Mouse (Mus musculus) megakaryocyte progenitor cell, adult 5-6 weeks (primary cell): ENCODE data around the gene Prkag2. TPM values are rescaled to one million over a fixed set of nuclear protein-coding genes. Genes with fewer than 3 reads are reported as not detected.

Experiments used
- ATAC-seq: replicated peaks from 2 replicates; pipeline ENCODE4 v1.8.0; 2016; ENCODE audit warnings: mild to moderate bottlenecking, moderate TSS enrichment, inconsistent platforms; ENCODE audit not compliant: poor library complexity
- total RNA-seq, 2 experiments: library from RNA; stranded (forward) in 1 of 2; stranded (reverse) in 1 of 2; fragments of 157-497, 149-512 nt in 1 of 2; fragments of 200-1000 nt in 1 of 2; gene quantifications; 2 replicates each; pipeline versions ENCODE4 v1.2.3 to v1.2.4; 2015 to 2017

Gene Prkag2
- total RNA-seq, 2 experiments from 2014 or later: 21.2 to 25.4 TPM

DNA sequence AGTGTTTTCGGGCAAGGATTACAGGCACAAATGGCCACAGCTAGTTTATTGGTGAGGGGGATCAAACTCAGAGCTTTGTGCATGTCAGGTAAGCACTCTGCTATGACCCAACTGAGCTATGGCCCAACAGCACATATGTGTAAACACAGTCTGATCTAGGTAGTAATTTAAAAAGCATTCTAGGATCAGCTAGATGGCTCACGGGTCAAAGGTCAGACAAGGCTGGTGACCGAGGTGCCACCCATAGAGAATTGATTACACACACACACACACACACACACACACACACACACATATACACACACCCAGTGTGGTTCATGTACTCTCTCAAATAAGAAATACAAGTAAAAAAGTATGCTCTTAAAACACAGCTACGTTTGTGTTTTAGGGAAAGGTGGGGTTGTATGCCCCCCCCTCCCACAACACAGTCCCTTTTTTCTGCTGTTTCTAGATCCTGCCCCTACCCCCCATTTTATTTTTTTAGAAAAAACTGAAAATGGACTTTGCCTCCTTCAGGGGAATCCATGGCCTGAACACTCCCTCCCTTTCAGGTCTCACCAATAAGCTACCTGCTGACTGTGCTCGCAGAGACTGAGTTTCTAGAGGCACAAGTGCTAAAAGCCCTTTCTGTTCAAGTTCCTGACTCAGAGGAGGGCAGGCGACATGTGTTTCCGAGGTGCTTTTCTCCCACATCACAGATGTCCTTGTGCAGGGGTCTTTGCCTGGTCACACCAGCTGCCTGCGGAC lies 169.4 kb downstream of the Prkag2 start:
- ATAC-seq: no peak

- no peak for ATAC-seq
Measured at GRCm38 (mm10) chr5:24928816-24929215, 171.6 kb downstream of the Prkag2 start.

- ATAC-seq: peak; percentile 72
Measured at GRCm38 (mm10) chr5:24927706-24928105, 172.7 kb downstream of the Prkag2 start.

DNA sequence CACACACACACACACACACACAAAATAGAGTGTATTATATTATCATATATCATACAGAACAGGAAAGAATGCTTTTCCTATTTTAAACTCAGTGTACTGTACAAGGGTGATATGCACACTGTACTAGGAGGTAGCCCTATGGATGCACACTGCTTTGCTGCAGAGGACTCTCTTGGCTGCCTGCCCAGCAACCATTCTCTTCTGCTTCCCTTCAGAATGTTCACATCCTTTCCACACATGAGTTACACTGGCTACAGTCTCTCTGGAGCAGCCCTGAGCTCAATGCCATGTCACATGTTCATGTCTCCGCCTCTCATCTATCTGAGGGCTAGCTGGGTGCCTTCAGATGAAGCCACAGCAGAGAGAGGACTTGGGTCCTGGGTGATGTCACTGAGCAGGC lies 181.3 kb downstream of the Prkag2 start:
- 0 out of 2 replicates have a peak, but pooled peaks have one; percentile 9 for ATAC-seq

DNA sequence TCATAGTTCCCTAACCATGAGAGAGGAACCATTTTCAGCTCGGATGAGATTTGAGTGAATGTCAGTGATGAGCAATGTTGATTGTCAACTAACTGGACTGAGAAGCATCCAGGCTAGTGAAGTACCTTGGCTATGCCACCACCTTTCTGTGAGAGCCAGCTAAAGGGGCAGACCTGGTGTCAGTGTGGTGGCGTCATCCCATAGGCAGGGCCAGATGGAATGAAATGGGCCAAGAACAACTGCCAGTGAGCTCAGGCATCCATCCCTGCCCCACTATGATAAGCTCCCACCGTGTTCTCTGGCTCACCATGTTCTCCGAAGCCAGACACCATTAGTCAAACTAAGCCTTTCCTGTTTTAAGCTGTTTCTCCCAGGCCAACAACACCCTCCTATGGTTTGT lies 183.9 kb downstream of the Prkag2 start:
- no peak for ATAC-seq

DNA sequence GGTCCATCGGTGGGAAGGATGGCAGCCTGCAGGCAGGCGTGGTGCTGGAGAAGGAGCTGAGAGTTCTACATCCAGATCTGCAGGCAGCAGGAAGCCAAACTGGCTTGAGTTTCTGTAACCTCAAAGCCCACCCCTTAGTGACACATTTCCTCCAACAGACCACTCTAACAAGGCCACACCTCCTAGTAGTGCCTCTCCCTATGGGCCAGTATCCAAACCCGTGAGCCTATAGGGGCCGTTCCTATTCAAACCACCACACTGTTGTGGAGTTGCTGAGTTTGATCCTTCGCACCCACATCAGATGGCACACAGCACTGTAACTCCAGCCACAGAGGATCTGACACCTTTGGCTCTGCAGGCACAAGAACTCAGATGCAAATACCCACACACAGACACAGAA lies 185.3 kb downstream of the Prkag2 start:
- peak; percentile 78 for ATAC-seq

GRCm38 (mm10) chr5:24913656-24914055 lies 186.8 kb downstream of the Prkag2 start:
- no peak for ATAC-seq

GRCm38 (mm10) chr5:24908820-24909716 lies 191.4 kb downstream of the Prkag2 start:
- peak; percentile 80 for ATAC-seq

DNA sequence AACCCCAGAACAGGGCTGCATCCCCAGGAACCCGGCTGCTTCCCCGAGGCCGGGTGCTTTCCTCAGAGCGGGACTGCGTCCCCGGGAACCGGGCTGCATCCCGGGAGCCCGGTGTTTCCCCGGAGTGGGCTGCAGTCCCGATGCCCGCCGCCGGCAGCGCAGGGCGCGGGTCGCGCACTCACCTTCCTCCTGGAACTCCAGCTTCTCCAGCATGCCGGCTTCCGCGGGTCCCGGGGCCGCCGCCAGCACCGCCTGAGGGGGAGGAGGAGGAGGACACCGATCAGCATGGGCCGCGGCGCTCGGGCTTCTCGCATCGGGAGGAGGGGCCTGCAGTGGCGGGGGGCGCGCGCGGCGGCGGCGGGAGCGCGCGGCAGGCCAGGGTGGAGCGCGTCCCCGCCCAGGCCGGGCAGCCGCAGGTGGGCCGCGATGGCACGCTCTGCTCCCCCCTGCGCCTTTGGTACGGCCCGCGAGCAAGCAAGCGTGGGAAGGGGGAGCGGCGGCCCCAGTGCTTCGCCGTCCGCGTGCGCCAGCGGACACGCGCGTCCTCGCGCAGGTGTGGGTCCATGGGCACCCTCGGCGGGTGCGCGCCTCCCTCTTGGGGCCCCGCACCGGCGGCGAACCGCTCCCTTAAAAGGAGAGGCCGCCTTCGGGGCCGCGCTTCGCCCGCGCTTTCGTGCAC lies 192.2 kb downstream of the Prkag2 start:
- ATAC-seq: peak; percentile 72

- ATAC-seq: no peak
Measured at GRCm38 (mm10) chr5:24907737-24908136, 192.7 kb downstream of the Prkag2 start.

DNA sequence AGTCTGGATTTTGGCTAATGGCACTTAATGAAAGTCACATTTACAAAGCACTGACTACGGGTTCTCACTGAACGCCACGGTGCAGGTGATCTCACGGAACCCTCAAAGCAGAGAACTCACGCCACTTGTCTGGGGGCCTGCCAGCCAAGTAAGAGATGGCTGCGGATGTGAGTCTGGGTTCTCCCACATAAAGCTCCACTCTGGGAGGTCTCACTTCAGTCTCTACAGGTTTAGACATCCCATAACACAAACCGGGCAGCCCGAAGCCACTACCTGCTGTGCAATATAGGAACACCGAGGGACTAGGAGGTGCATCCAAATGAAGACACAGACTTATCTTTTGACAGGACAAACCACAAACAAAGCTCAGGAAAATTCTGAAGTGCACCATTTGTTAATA lies 193.6 kb downstream of the Prkag2 start:
- no peak for ATAC-seq

DNA sequence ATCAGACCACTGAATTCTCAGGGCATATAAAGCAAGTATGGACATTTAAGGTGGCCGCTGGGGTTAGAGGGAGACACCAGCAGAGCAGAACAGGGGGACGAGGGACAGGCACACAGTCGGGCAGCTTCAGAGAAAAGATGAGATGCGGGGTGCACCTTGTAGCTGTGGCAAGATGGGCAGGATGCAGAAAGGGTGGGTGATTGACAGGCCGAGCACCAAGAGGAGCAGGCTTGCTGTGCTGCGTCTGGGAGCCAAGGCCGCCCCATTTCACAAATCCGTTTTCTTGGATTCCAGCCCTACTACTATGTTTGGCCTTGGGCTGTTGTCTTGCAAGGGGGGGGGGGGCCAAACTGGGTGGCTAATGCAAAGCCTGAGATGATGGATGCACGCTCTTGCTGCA lies 195.5 kb downstream of the Prkag2 start:
- ATAC-seq: no peak

- ATAC-seq: no peak
Measured at GRCm38 (mm10) chr5:24904423-24904822, 196.0 kb downstream of the Prkag2 start.

DNA sequence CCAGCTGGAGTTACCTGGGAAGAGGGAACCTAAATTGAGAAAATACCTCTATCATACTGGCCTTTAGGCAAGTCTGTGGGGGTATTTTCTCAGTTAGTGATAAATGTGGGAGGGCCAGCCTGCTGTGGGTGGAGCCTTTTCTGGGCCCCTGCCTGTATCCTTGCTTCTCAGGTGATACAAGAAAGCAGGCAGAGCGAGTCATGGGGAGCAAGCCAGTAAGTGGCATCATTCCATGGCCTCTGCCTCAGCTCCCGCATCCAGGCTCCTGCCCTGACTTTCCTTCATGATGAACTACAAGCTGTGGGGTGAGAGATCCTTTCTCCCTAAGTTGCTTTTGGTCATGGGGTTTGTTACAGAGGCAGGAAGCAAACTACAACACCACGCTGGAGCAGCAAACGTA lies 196.4 kb downstream of the Prkag2 start:
- ATAC-seq: no peak

GRCm38 (mm10) chr5:24902835-24903234 lies 197.6 kb downstream of the Prkag2 start:
- peak; percentile 92 for ATAC-seq

- no peak for ATAC-seq
Measured at GRCm38 (mm10) chr5:24895606-24896005, 204.8 kb downstream of the Prkag2 start.

DNA sequence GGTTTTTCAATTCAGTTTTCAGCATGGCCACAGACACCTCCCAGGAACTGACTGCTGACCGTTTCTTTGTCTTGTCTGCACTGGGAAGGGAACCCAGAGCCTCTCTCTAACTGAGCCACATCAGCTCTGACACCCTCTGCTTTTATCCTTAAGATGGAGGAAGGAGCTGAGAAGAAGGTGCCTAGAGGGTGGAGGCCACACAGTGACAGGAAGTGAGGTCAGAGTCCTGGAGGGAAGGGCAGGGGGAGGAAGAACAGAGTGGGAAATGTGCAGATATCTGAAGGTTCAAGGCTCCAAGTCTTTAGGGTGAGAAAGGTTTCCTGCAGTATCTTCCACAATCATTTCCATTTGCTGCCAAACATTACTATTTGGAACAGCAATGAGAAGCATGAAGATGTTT lies 205.6 kb downstream of the Prkag2 start:
- ATAC-seq: peak; percentile 55

GRCm38 (mm10) chr5:24892461-24892860 lies 208.0 kb downstream of the Prkag2 start:
- ATAC-seq: no peak

- ATAC-seq: no peak
Measured at GRCm38 (mm10) chr5:24889860-24890259, 210.6 kb downstream of the Prkag2 start.

- no peak for ATAC-seq
Measured at GRCm38 (mm10) chr5:24888874-24889591, 211.4 kb downstream of the Prkag2 start.

GRCm38 (mm10) chr5:24887271-24887670 lies 213.2 kb downstream of the Prkag2 start:
- no peak for ATAC-seq
